Mouse (Mus musculus): Measurements from ENCODE around the gene Cd300lf. TPM values are rescaled to one million over a fixed set of nuclear protein-coding genes. Genes with fewer than 3 reads are reported as not detected.

The Cd300lf gene
- total and polyA plus RNA-seq, 2 experiments from 2014 or later: 0.10 to 0.16 TPM

DNA sequence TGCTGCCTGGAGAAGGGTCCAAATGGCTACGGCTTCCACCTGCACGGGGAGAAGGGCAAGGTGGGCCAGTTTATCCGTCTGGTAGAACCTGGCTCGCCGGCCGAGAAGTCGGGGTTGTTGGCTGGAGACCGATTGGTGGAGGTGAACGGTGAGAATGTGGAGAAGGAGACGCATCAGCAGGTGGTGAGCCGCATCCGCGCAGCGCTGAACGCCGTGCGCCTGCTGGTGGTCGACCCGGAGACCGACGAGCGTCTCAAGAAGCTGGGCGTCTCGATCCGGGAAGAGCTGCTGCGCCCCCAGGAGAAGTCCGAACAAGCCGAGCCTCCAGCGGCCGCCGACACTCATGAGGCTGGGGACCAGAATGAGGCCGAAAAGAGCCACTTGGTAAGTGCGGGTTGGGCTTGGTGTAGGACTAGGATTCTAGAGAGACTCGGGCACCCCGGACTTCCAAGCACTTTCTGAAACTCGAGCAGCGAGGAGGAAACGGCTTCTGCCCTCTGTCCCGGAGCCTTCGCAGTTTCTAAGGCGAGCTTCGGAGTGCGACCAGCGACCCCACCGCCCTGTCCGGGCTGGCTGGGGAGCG is 29.9 kb upstream of the Cd300lf start:
- WGBS: under 1% methylated on average over 47 of the region's 47 CpGs
- H3K4me1 ChIP-seq (ENCODE audit: insufficient read depth, low read length): peaks cover 4% of the 10 kb centered on the region; the same call in 1 of the 2 replicates
- H3K27me3 ChIP-seq (ENCODE audit: insufficient read depth, low read length): peaks cover 27% of the 10 kb centered on the region
- peak overlapping the region; percentile 55 for H3K4me2 ChIP-seq (ENCODE audit: low read depth, low read length, poor library complexity, severe bottlenecking)
- ATAC-seq (ENCODE audit: low FRiP score) (peak; percentile 31; the same call in 1 of the 2 replicates), DNase-seq (ENCODE audit: low spot score) (peak; percentile 48)
- H3K4me3 ChIP-seq (ENCODE audit: low read depth, low read length): peak overlapping the region; percentile 49
- peak; percentile 63 for TF ChIP-seq CTCF (IDR thresholded peaks at IDR 0.05)
- H3K9me3 ChIP-seq (ENCODE audit: low read length): no peaks in the 10 kb centered on the region
- H3K36me3 ChIP-seq (ENCODE audit: insufficient read depth, low read length): no peaks in the 10 kb centered on the region
- peak overlapping the region; percentile 55; the same call in 1 of the 2 replicates for H3K9ac ChIP-seq (replicated peaks; ENCODE audit: low read length, poor library complexity, severe bottlenecking)
- H3K27ac ChIP-seq (ENCODE audit: low read depth, low read length): peak overlapping the region; percentile 52; the same call in 1 of the 2 replicates

DNA sequence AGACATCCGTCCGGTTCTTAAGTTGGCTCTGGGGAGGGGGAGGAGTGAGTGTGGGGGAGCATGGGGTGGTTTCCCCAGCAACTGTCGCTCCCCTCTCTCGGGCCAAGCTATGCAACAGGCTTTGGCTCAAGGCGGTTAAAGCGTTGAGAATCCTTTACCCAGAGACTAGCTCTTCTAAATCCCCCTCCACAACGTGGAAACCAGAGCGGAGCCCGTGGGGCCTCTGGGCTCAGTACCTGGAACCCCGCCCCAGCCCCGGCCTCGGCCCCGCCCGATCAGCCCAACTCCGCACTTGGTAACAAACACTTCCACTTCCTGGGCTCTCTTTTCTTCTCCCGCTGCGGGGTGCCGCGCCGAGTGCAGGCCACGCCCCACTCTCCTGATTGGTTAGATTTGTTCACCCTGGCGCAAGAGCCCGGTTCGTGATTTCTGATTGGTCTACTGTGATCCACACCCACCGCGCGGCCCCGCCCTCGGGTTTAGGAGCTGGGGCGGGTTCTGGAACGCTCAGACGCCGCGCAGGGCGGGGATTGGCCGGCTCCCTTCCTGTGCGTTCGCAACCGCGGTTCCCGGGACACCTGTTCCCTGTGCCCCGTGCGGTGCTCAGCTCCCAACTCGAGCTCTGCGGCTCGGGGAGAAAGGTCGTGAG is 29.2 kb upstream of the Cd300lf start, which contains the start of gene Slc9a3r1:
Slc9a3r1 (plus strand) TSS at position 510 of the 649 bp plus-strand sequence.
- H3K4me2 ChIP-seq (ENCODE audit: low read depth, low read length, poor library complexity, severe bottlenecking): peak within 1 kb of the TSS; percentile 55
- H3K9ac ChIP-seq (replicated peaks; ENCODE audit: low read length, poor library complexity, severe bottlenecking): peak within 1 kb of the TSS; percentile 55; the same call in 1 of the 2 replicates
- peaks cover 4% of the 10 kb centered on the region; the same call in 1 of the 2 replicates for H3K4me1 ChIP-seq (ENCODE audit: insufficient read depth, low read length)
- ATAC-seq (ENCODE audit: low FRiP score): peak; percentile 92
- peak within 1 kb of the TSS; percentile 49 for H3K4me3 ChIP-seq (ENCODE audit: low read depth, low read length)
- DNase-seq (ENCODE audit: low spot score): peak; percentile 96
- H3K27ac ChIP-seq (ENCODE audit: low read depth, low read length): peak within 1 kb of the TSS; percentile 52; the same call in 1 of the 2 replicates
- peaks cover 27% of the 10 kb centered on the region for H3K27me3 ChIP-seq (ENCODE audit: insufficient read depth, low read length)
- H3K36me3 ChIP-seq (ENCODE audit: insufficient read depth, low read length): no peaks in the 10 kb centered on the region
- WGBS: under 1% methylated on average over 46 of the region's 47 CpGs
- no peak for TF ChIP-seq CTCF (IDR thresholded peaks at IDR 0.05)
- no peaks in the 10 kb centered on the region for H3K9me3 ChIP-seq (ENCODE audit: low read length)

DNA sequence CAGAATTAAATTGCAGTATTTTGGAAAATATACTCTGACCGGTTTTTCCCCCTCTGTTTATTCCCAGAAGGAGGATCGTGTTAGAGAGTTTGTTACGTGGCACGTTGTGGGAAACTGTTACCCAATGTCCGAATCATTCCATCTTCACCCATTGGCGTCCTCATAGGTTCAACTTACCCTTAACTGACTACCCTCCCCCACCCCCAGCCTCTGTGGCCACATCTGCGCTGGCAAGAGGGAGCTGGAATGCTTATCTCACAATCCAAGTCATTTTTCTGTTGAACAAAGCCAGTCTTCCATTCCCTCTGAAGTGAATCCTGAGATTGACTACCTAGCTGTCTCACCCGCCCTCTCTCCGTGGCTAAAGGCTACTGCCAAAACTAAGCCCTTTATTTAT is 28.4 kb upstream of the Cd300lf start:
- no peak for TF ChIP-seq CTCF (IDR thresholded peaks at IDR 0.05)
- no peak overlapping the region; the same call in 1 of the 2 replicates for H3K27ac ChIP-seq (ENCODE audit: low read depth, low read length)
- H3K4me3 ChIP-seq (ENCODE audit: low read depth, low read length): peak overlapping the region; percentile 49; the same call in 1 of the 2 replicates
- 27% methylated on average over 9 of the region's 9 CpGs for WGBS
- no peak overlapping the region for H3K9ac ChIP-seq (replicated peaks; ENCODE audit: low read length, poor library complexity, severe bottlenecking)
- ATAC-seq (ENCODE audit: low FRiP score) (no peak), DNase-seq (ENCODE audit: low spot score) (no peak)
- H3K4me2 ChIP-seq (ENCODE audit: low read depth, low read length, poor library complexity, severe bottlenecking): peak overlapping the region; percentile 55
- H3K4me1 ChIP-seq (ENCODE audit: insufficient read depth, low read length): peaks cover 4% of the 10 kb centered on the region; the same call in 1 of the 2 replicates
- H3K9me3 ChIP-seq (ENCODE audit: low read length): no peaks in the 10 kb centered on the region
- H3K36me3 ChIP-seq (ENCODE audit: insufficient read depth, low read length): no peaks in the 10 kb centered on the region
- peaks cover 27% of the 10 kb centered on the region for H3K27me3 ChIP-seq (ENCODE audit: insufficient read depth, low read length)

DNA sequence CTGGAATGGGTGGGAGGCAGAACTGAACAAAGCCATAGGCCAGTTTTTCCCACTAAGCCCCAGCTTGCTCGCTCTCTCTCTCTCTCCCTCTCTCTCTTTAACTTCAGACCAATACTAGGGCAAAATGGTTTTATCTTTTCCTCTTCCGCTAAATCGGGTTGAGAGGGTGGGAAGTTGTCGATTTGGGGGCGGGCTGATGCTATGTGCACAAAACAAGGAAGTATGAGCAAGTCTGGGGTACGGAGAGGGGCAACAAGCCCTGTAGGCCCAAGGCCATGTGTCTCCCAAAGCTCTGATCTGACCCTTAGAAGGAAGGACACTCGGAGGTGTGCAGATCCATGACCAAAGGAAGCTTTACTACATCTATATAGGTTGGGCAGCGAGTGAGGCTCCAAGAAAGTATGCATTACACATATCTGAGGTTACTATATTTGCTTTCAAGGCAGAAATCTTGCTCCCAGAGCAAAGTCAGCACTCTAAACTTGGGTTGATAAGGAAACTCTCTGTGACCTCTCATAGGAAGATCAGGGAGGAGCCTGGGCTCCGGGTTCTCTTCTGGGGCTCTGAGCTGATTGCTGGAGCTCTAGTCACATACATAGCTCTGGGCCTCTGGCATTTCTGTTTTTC is 27.9 kb upstream of the Cd300lf start:
- Histone ChIP-seq H3K9ac (replicated peaks; ENCODE audit: low read length, poor library complexity, severe bottlenecking) (no peak overlapping the region), H3K36me3 (ENCODE audit: insufficient read depth, low read length) (no peaks in the 10 kb centered on the region), H3K9me3 (ENCODE audit: low read length) (no peaks in the 10 kb centered on the region), H3K4me2 (ENCODE audit: low read depth, low read length, poor library complexity, severe bottlenecking) (no peak overlapping the region), H3K27ac (ENCODE audit: low read depth, low read length) (no peak overlapping the region), H3K27me3 (ENCODE audit: insufficient read depth, low read length) (peaks cover 31% of the 10 kb centered on the region), H3K4me3 (ENCODE audit: low read depth, low read length) (no peak overlapping the region), H3K4me1 (ENCODE audit: insufficient read depth, low read length) (peaks cover 4% of the 10 kb centered on the region; the same call in 1 of the 2 replicates)
- no peak for TF ChIP-seq CTCF (IDR thresholded peaks at IDR 0.05)
- DNase-seq (ENCODE audit: low spot score) (no peak), ATAC-seq (ENCODE audit: low FRiP score) (no peak)
- 62% methylated on average over 9 of the region's 9 CpGs for WGBS

DNA sequence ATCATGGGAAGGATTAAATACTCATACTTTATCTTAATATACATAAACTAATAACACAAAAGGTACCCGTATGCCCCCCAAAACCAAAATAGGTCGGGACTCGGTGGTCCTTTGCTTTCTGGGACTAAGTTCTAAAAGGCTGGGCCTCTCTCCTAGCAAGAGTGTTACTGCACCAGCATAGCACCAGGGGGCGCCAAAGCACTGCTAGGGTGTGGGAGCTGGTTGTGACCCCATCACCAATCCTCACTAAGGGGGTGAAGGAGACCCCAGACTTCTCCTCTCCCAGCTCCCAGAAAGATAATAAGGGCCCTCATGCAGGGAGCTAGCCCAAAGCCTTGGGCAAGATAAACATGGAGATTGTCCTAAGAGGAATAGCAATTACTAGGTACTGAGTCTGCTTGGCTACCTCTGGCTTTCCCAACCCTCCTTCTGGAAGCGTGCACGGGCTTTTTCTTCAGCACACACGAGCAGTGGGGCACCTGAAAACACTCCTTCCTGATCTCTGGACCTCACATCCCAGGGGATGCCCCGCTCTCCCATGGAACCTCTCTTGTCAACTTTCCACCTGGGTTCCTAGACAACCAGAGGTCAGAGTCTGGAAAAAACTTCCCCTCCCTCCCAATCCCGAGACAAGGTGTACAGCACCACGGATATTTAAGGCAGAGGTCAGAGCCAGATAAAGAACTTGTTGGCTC is 27.2 kb upstream of the Cd300lf start:
- peaks cover 31% of the 10 kb centered on the region for H3K27me3 ChIP-seq (ENCODE audit: insufficient read depth, low read length)
- 30% methylated on average over 10 of the region's 10 CpGs for WGBS

More for the DNA sequence above, 27.2 kb upstream of the Cd300lf start:
- DNase-seq (ENCODE audit: low spot score) (peak; percentile 71), ATAC-seq (ENCODE audit: low FRiP score) (no peak)
- peak; percentile 78 for TF ChIP-seq CTCF (IDR thresholded peaks at IDR 0.05)
- Histone ChIP-seq H3K9me3 (ENCODE audit: low read length) (no peaks in the 10 kb centered on the region), H3K27ac (ENCODE audit: low read depth, low read length) (no peak overlapping the region), H3K9ac (replicated peaks; ENCODE audit: low read length, poor library complexity, severe bottlenecking) (no peak overlapping the region), H3K4me1 (ENCODE audit: insufficient read depth, low read length) (peaks cover 4% of the 10 kb centered on the region; the same call in 1 of the 2 replicates), H3K4me2 (ENCODE audit: low read depth, low read length, poor library complexity, severe bottlenecking) (no peak overlapping the region), H3K4me3 (ENCODE audit: low read depth, low read length) (no peak overlapping the region), H3K36me3 (ENCODE audit: insufficient read depth, low read length) (no peaks in the 10 kb centered on the region)

All from midbrain, postnatal 0 days (tissue).